In the genomic region with DNA sequence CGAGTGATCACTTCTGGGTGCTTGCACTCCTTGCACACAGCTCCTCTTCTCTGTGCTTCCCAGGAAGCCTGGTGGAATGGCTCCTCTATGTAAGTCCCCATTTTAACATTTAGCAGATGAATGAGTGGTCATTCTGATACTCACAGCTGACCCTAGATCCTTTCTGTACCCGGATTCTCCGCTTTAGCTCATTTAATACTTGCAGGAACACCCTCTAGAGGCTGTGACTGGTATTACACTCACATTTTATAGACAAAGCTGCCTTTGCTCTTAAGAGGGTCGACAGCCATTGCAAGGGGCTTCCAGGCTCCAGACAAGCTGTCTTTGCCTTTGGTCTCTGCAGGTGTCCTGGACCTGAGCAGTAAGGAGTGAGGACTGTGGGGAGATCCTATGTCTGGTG, we compare ENCODE assay signal across 10 mouse cellular contexts. TPM values are rescaled to one million over a fixed set of nuclear protein-coding genes. Genes with fewer than 3 reads are reported as not detected.
DNase-seq lines count a peak whose midpoint lies in the region; ATAC-seq lines count a peak whose summit lies in the region.
"Had no signal": no experiment of that assay in that cellular context is flagged by ENCODE, and none has a peak within 500 bp of the region (broad histone marks: within the 10 kb centered on the region; RNA-seq: fewer than 3 reads in every experiment).

No protein-coding gene starts in this region.

- ATAC-seq in kidney, embryonic 14.5 days (ENCODE audit: low FRiP score, low TSS enrichment), result no peak
- ATAC-seq in embryonic facial prominence, embryonic 11.5 days (replicated peaks; ENCODE audit: insufficient number of reproducible peaks, low FRiP score, low TSS enrichment, low read depth), result no peak
- no peak for ATAC-seq in limb, embryonic 13.5 days (ENCODE audit: low FRiP score, low read depth)

- H3K4me2 ChIP-seq in kidney, embryonic 14.5 days (replicated peaks; ENCODE audit: low read depth, low read length), result no peak overlapping the region
- H3K4me2 ChIP-seq in embryonic facial prominence, embryonic 11.5 days (ENCODE audit: low read depth, low read length), result no peak overlapping the region
- H3K4me2 ChIP-seq in limb, embryonic 13.5 days (replicated peaks), result peak overlapping the region; percentile 69

- H3K4me1 ChIP-seq in kidney, embryonic 14.5 days (ENCODE audit: control insufficient read depth, insufficient read depth, low read length), result no peaks in the 10 kb centered on the region
- no peaks in the 10 kb centered on the region for H3K4me1 ChIP-seq in embryonic facial prominence, embryonic 11.5 days (ENCODE audit: control insufficient read depth, insufficient read depth, low read length)
- peaks cover 10% of the 10 kb centered on the region for H3K4me1 ChIP-seq in limb, embryonic 13.5 days

- H3K9ac ChIP-seq in kidney, embryonic 14.5 days (ENCODE audit: low read depth, low read length), result no peak overlapping the region
- no peak overlapping the region for H3K9ac ChIP-seq in embryonic facial prominence, embryonic 11.5 days (replicated peaks; ENCODE audit: low read length)
- H3K9ac ChIP-seq in limb, embryonic 13.5 days, result no peak overlapping the region
- H3K9ac ChIP-seq: embryonic facial prominence, embryonic 12.5 days had no signal

- 20% methylated on average over 4 of the region's 4 CpGs for WGBS in kidney, embryonic 14.5 days
- 23% methylated on average over 4 of the region's 4 CpGs for WGBS in embryonic facial prominence, embryonic 11.5 days
- 23% methylated on average over 4 of the region's 4 CpGs for WGBS in limb, embryonic 13.5 days

- no peak overlapping the region for H3K27ac ChIP-seq in kidney, embryonic 14.5 days (ENCODE audit: low read depth, low read length)
- no peak overlapping the region for H3K27ac ChIP-seq in embryonic facial prominence, embryonic 11.5 days (replicated peaks; ENCODE audit: low read depth, low read length)
- H3K27ac ChIP-seq in limb, embryonic 13.5 days, result no peak overlapping the region
- H3K27ac ChIP-seq: embryonic facial prominence, embryonic 12.5 days had no signal

- no peaks in the 10 kb centered on the region; the same call in 1 of the 2 replicates for H3K36me3 ChIP-seq in kidney, embryonic 14.5 days (ENCODE audit: control insufficient read depth, insufficient read depth, low read length)
- H3K36me3 ChIP-seq in embryonic facial prominence, embryonic 11.5 days (replicated peaks; ENCODE audit: control insufficient read depth, insufficient read depth, low read depth, low read length), result no peaks in the 10 kb centered on the region
- peaks cover 2% of the 10 kb centered on the region; the same call in 1 of the 2 replicates for H3K36me3 ChIP-seq in limb, embryonic 13.5 days
- H3K36me3 ChIP-seq: embryonic facial prominence, embryonic 12.5 days had no signal

- no peaks in the 10 kb centered on the region for H3K27me3 ChIP-seq in kidney, embryonic 14.5 days (ENCODE audit: control insufficient read depth, insufficient read depth, low read length)
- H3K27me3 ChIP-seq in embryonic facial prominence, embryonic 11.5 days (ENCODE audit: control insufficient read depth, insufficient read depth, low read length), result no peaks in the 10 kb centered on the region
- H3K27me3 ChIP-seq in limb, embryonic 13.5 days, result no peaks in the 10 kb centered on the region
- H3K27me3 ChIP-seq: embryonic facial prominence, embryonic 12.5 days had no signal

- H3K4me3 ChIP-seq in kidney, embryonic 14.5 days (ENCODE audit: low read length), result no peak overlapping the region
- H3K4me3 ChIP-seq in embryonic facial prominence, embryonic 11.5 days (ENCODE audit: low read depth, low read length), result no peak overlapping the region
- H3K4me3 ChIP-seq in limb, embryonic 13.5 days, result 0 out of 2 replicates have a peak overlapping the region, but pooled peaks have one; percentile 2
- H3K4me3 ChIP-seq: embryonic facial prominence, embryonic 12.5 days; megakaryocyte, embryonic 14.5 days had no signal

- H3K9me3 ChIP-seq in kidney, embryonic 14.5 days (ENCODE audit: control insufficient read depth, low read length), result no peaks in the 10 kb centered on the region
- H3K9me3 ChIP-seq in embryonic facial prominence, embryonic 11.5 days (replicated peaks; ENCODE audit: control insufficient read depth, low read length), result no peaks in the 10 kb centered on the region
- H3K9me3 ChIP-seq in limb, embryonic 13.5 days, result no peaks in the 10 kb centered on the region
- H3K9me3 ChIP-seq: embryonic facial prominence, embryonic 12.5 days; megakaryocyte, embryonic 14.5 days had no signal

- DNase-seq in kidney, adult 18-20 months, result peak; percentile 14
- DNase-seq in MEL-GATA-1-ER (ENCODE audit: extremely low read depth, low read depth), result peak; percentile 54
- DNase-seq in embryonic facial prominence, embryonic 11.5 days (ENCODE audit: low spot score), result peak; percentile 88
- peak; percentile 88 for DNase-seq in retina, embryonic 14.5 days (ENCODE audit: low spot score)
- DNase-seq in urinary bladder, postnatal 14 days (ENCODE audit: low spot score), result no peak
- DNase-seq in left cerebral cortex, adult 9 months (ENCODE audit: low spot score in 2 of 2), result no peak

RNA-seq across cellular contexts. Expression of a gene that starts 14.9 kb away (rescaled TPM):
- 0.10 TPM in 1 of 2 replicates, not detected in the other for polyA plus RNA-seq in kidney, embryonic 14.5 days (2014; fragmentation: Nextera tagmentation; extraction: Ambion mirVana)
- polyA plus RNA-seq in embryonic facial prominence, embryonic 11.5 days (2014; fragmentation: Nextera tagmentation; extraction: Ambion mirVana), result 0.10 TPM in 1 of 2 replicates, not detected in the other
- polyA plus RNA-seq in limb, embryonic 13.5 days (2015; fragmentation: Nextera tagmentation; extraction: Ambion mirVana), result 0.03 and 0.06 TPM in 2 replicates

RNA-seq across cellular contexts. Expression of a gene that starts 53.6 kb away (rescaled TPM):
- polyA plus RNA-seq in kidney, embryonic 14.5 days (2014; fragmentation: Nextera tagmentation; extraction: Ambion mirVana), result 34.5 and 57.0 TPM in 2 replicates
- 59.5 and 60.3 TPM in 2 replicates for polyA plus RNA-seq in embryonic facial prominence, embryonic 11.5 days (2014; fragmentation: Nextera tagmentation; extraction: Ambion mirVana)
- polyA plus RNA-seq in limb, embryonic 13.5 days (2015; fragmentation: Nextera tagmentation; extraction: Ambion mirVana), result 46.4 and 49.6 TPM in 2 replicates

Comparison
In these comparisons a context has a peak if more than half of its experiments do, and no peak if none do; other contexts are left out.
1. DNase-seq: peak in kidney, adult 18-20 months (single experiment), MEL-GATA-1-ER (single experiment), embryonic facial prominence, embryonic 11.5 days (single experiment) and retina, embryonic 14.5 days (single experiment); none in urinary bladder, postnatal 14 days (single experiment) and left cerebral cortex, adult 9 months (0 of 2).